Mouse (Mus musculus) frontal cortex, adult (tissue): ENCODE results near the gene Cmtm4.

Source experiments
- ATAC-seq: cut with Nextera tagmentation; 2 replicates; pipeline ENCODE4 v1.9.2; 2017; ENCODE audit warnings: mild to moderate bottlenecking, moderate library complexity, mixed read lengths; ENCODE audit not compliant: low TSS enrichment

Gene Cmtm4

DNA sequence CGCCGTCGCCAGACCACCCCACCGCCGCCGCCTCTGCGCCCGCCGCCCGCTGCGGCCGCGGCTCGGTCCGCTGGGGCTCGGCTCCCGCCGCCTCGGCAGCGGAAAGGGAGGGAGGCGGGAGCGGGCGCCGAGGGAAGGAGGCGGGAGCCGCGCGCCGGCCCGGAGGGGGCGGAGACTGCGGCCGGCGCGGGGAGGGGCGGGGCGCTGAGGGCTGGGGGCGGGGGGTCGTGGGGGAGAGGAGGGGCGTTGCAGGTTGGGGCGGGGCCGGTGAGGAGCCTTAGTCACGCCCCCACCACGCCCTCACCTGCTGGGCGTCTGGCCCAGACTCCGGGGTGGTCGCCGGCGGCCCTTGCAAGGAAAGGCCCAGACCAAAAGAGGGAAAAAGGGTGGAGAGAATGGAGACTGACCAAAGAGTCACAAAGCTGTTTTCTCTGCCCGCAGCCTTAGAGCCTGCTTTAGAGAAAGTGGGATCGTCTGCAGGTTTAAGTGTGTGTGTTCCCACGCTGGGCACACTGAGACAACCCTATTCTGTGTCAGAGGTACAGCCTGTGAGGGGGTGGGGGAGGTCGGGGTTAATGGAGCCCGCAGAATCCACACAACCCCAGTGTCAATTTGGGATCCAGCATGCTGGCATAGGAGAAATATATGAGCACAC is at the start of gene Cmtm4:
Gene Cmtm4, minus strand, starts transcription at position 105 of the 655 bp plus-strand sequence.
- ATAC-seq = peak; percentile 75

DNA sequence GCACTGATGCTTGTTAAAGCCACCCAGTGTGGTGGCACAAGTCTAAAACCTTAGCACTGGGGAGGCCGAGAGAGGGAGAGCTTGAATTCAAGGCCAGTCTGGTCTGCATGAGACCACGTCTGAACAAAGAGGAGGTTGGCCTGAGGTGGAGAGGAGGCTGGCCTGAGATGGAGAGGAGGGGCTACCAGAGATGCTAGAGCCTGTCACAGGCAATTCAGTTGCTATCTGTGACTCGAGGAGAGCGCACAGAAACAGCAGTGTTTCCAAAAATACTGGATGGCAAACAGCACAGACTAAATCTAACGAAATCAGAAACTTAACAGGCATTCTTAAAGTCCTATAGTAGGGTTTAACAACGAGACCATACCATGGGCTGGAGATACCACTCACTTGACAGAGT is 49.6 kb upstream of the Cmtm4 start:
- ATAC-seq = no peak

DNA sequence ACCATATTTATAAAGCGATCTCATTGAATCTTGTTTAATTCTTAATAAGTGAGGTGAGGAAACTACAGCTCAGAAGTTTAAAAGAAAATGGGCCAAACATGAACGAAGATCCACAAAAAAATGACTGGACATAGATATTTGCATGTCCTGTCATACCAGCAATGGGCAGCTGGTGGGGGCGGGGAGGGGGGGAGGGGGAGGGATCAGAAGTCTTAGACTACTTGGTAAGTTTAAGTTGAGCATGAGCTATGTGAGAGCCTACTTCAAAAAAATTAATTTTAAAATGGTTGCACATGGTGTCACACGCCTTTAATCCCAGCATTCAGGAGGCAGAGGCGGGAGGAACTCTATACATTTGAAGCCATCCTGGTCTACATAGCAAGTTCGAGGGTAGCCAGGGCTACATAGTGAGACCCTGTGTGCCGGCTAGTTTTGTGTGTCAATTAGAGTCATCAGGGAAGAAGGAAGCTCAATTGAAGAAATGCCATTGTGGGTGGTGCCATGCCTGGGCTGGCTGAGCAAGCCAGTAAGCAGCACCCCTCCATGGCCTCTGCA is 47.6 kb upstream of the Cmtm4 start:
- no peak for ATAC-seq

DNA sequence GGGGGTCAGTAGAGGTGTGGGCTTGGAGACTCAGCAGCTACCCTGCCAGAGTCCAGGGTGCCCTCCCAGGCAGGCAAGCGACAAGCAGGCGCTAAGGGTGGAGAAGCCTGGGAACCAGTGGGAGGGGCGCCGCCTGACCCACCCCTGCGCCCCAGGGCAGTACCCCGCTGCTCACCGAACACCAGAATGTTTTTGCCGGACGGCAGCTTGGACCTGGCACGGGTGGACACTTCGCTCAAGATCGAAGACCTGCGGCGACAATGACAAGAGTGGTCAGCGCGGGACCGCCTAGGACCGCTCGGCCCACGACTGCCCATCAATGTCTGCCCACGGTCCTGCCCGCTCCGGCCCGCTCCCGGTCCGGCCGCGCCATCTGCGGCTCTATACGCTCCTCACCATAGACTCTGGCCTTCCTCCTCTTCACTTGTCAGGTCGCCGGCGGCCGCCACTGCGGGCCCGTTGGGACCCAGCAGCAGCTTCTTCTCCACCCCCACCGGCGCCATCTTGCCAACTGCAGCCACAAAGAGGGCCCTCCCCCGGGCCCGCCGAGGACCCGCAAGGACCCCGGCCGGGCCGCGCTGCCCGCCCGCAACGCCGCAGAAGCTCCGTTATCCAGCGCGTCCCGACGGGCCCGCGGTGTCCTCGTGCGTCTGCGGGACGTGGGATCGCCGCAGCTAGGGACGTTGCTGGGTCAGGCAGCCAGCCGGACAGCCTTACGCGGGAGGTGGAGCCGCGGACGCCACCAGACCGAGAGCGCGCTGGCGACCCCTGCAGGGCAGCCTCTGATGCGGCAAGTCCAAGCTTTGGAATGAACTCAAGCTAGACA is 46.9 kb upstream of the Cmtm4 start, which contains the start of gene Dync1li2:
Gene Dync1li2, minus strand, starts transcription at position 749 of the 826 bp plus-strand sequence.
- peak; percentile 75 for ATAC-seq

DNA sequence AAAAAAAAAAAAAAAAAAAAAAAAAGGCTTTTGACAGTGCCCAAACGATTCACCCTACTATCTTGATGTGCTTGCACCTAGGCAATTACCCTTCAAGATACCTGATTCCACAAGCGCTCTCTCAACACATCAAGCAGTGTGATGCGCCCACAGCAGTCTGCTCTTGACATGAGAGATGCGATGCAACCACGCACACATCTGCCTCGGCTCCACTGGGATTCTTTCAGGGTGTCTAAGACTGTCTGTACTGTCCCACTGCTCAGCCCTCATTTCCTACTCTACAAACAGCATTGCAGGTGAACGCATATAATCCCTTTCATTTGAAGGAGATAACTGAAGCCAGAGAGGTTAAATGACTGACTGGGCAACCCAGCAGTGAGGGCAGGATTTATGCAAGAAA is 46.0 kb upstream of the Cmtm4 start:
- peak; percentile 22; the same call in 1 of the 2 replicates for ATAC-seq

DNA sequence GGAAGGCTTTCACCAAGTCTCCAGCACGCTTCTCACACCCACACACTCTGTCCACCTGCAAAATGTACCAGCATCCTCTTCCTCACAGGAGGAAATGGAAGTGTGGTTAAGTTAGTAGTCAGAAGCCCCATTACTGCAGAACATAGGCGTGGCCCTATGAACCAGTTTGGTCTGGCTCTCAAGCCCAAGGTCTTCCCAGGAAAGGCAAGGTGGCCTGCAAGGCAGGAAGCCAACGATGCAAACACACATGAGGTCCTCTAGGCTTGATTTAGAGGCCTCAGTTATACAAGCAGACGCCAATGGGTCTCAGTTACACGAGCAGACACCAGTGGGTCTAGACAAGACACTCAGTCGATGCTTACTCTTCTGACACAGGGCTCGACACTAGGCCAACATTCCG is 43.9 kb upstream of the Cmtm4 start:
- no peak for ATAC-seq

DNA sequence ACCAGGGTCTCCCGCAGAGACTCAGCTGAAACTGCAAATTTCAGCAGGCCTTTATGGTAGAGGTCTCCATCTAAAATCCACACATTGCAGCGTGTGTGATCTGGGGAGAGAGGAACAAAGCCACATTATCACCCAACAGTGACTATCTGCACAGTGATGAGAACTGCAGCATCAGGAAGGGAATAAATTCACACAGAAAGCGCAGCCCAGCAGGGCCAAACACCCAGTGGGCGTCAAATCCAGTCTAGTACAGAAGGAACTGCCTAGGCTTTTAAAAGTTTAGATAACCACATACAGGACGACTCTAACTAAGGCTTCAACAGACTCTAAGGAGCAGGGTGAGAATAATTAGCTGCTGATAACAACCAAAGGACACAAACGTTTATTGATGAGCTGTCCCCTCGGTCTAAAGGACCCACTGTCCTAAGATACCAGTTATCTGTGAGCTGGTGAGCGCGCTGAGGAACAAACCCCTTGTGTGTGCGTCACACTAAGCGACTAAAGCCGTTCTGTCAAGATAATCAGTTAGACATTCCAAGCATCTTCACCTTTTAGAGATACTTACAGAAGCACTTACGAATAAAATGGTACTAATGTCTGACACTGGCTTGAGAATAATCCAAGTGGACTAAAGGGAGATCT is 42.0 kb upstream of the Cmtm4 start:
- ATAC-seq = peak; percentile 17; the same call in 1 of the 2 replicates

DNA sequence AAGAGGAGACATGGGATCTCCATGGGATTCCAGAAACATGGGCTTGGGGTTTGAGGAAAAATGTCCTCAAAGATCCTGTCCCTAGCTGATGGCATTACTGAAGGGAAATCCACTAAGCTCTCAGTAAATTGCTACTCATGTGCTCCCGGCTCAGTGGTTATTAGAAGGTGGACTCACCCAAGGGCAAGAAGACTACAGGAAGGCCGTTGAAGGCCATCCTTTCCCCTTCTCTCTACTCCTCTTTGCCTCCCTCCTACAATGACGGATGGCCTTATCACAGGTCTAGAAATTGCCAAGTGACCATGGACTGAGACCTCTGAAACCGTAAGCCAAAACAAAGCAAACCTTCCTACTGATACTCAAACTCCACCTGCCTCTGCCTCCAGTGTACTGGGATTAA is 41.0 kb upstream of the Cmtm4 start:
- ATAC-seq = no peak

DNA sequence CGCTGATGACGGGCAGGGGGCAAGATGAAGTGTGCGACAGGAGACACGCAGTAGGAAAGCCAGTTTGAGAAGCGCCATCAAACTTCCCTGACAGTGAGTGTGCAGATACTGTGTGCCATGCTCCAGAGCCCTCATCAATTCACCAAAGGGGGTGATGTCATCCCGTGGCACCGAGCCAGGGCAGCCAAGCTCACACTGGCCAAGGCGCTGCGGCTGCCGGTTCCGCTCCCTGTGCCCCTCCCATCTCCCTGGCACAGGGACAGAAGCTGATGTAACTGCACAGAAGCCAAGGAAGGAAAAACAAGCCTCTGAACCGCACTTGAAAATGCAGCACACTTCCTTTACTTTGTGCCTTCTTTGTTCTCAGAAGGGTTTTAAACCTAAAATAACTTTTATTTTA is 40.4 kb upstream of the Cmtm4 start:
- ATAC-seq = peak; percentile 62

DNA sequence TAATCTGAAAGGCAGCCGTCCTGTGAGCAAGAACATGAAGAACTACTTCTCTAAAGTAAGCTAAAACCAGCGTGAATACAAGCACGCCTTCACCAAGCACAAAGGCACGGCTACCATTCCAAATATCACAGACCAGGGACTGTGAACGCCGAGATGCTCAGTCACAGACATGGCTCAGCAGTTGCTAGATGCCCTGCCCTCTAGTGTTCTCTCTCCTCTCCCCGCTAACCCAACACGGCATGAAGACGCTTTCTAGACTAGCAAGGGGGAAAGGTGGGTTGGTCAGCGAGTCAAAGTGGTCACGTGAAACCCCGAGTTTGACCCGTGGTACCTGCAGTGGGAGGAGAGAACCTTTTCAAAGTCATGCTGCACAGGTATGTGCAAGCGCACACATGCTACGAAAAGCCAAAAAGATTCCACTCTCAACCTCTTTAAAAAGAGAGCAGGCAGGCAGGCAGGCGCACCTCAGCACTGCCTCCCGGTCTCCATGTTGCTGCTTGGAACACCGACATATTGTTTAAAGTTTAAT is 39.3 kb upstream of the Cmtm4 start:
- ATAC-seq = peak; percentile 55

DNA sequence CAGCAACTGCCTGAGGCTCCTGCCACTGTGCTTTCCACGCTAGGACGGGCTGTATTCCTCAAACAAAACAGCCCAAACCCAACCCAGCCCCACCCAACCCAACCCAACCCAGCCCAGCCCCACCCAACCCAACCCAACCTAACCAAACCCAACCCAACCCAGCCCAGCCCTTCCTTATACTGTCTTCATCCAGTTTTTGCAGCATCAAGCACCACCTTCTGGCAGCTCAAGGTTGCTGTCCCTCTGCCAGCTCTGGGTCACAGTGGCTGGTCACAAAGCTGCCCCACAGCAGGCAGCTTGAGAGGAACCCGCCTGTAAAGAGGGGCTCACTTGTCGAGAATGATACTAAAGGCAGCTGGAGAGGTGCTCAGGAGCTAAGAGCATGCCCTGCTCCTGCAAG is 38.7 kb upstream of the Cmtm4 start:
- no peak for ATAC-seq

DNA sequence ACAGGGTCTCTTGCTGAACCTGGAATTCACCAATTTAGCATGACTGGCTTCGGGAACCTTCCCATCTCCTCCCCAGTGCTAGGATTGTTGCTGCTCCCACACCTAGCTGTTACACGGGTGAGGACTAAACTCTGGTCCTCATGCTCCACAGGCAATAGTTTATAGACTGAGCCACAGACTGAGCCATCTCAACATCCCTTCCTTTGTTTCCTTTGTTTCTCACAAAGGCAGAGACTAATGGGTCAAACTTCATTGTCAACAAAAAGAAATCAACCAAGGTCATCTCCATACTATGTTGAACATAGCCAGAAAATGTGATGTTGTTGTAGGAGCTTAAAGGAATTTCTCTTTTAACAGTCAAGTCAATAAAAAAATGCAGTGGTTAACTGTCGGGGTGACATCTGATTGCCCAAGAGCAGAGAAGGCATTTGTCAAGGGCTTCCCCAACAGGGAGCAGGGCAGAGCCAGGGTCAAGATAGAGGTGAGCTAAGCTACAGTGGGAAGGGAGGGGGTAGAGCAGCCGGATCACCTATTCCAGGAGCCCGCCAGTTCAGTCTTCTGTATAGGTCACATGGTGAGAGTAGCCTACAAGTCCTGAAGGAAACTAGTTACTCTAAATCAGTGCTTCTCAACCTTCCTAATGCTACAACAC is 37.7 kb upstream of the Cmtm4 start:
- no peak for ATAC-seq

DNA sequence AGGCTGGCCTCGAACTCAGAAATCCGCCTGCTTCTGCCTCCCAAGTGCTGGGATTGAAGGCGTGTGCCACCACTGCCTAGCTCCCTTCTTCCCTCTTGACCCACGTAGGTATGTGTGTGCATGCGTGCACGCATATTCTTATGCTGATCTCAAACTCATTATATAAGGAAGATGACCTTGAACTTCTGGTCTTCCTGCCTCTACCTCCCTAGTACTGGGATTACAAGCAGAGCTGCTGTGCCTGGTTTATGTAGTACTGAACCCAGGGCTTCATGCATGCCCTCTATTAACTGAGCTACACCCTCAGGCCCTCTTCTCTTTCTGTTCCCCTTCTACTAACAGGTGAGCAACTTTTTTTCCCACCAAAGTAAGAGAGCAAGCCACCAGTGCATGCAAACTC is 37.0 kb upstream of the Cmtm4 start:
- no peak for ATAC-seq

DNA sequence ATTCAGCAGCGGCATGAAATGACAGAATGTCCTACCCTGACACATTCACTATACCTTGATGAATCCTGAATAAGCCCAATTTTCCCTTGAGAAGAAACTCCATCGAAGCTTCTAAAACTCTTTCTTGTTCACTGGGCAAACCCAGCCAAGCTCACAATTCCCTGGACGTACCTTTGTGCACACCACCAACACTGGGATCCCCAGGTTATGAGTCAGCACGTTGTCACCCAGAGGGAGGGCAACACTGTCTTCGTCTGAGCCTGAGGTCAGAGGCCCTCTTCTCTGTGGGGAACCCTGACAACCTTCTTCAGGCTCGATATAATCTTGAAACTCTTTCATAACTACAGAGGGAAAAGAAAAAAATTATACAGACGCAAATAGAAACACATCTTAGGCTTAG is 34.6 kb upstream of the Cmtm4 start:
- no peak for ATAC-seq

DNA sequence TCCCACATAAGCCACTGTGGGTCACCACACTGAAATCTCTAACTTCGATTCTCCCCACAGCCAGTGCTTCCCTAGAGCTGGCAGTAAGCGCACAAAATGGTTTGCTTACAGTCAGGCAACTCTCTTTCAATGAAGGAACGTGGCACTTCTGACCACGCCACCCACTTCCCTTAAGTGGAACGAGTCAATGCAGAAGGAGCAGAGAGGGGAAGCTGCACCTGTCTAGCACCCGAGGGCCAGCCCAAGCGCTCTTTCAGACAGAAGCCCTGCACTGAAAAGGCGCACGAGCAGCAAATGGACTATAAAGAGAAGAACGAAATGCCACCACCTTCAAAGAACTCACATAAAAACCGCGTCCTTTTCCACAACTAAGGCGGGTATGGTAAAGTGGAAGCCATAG is 32.1 kb upstream of the Cmtm4 start:
- ATAC-seq = peak; percentile 51

DNA sequence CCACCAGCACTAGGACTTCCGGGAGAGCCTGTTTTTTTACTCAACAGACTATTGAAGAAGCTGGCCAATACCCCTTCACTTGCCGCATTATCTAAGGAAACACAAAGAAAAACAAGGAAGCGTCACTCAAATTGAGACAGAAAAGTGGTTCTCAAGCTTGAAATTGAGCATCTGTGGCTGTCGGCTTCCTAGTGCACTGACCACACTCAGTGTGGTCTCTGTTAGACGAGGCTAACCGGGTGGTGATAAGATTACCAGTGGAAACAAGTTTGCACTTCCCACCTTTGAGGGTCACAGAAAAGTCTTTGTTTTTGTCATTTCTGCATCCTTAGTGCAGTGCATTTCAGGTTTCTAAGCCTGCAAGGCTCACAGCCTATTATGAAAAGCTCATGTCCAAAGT is 26.7 kb upstream of the Cmtm4 start:
- no peak for ATAC-seq

DNA sequence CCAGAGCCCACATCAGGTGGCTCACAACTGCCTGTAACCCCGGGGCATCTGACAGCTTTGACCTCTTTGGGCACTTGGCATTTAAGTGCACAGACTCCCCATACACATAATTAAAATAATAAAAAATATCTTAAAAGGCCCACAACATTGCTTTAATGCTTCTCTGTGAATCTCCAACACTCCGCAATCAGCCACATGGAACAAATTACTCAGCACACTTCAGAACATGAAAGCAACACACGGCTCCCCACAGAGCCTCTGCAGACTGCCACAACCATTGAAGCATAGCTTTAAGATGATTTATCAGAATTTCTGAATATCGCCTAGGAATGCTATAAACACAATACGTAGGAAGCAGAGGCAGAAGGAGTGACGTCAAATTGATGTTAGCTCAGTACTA is 20.4 kb upstream of the Cmtm4 start:
- ATAC-seq = no peak

DNA sequence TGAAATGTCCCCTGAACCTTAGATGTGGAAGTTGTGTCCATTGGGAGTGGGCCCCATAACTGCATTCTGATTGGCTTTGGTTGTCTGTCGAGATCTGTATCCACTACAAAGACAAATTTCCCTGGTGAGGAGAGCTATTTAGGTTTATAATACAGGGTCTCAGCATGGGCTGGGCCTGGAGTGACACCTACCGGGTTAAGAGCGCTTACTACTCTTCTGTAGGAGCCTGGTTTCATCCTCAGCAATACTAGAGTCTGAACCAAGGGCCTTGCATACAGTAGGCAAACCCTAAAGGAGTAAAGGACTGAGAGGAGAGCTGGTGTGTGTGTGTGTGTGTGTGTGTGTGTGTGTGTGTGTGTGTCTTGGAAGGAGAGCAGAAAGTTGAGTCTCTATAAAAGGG is 18.6 kb upstream of the Cmtm4 start:
- no peak for ATAC-seq

DNA sequence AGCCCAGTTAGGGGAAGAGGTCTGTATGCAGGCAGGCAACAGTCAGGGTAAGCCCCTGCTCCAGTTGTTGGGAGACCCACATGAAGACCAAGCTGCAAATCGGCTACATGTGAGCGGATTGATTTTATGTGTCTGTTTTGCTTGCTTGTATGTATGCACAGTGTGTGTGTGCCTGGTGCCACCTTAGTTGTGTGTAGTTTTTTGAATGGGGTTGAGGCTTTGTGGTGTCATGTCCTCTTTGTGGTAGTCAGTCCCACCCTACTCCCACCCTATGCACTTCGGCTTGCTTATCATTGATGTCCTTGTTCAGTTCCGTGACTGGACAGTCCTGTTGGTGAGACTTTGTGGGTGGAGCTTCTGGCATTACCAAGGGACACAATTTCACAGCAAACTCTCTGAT is 18.2 kb upstream of the Cmtm4 start:
- no peak for ATAC-seq

DNA sequence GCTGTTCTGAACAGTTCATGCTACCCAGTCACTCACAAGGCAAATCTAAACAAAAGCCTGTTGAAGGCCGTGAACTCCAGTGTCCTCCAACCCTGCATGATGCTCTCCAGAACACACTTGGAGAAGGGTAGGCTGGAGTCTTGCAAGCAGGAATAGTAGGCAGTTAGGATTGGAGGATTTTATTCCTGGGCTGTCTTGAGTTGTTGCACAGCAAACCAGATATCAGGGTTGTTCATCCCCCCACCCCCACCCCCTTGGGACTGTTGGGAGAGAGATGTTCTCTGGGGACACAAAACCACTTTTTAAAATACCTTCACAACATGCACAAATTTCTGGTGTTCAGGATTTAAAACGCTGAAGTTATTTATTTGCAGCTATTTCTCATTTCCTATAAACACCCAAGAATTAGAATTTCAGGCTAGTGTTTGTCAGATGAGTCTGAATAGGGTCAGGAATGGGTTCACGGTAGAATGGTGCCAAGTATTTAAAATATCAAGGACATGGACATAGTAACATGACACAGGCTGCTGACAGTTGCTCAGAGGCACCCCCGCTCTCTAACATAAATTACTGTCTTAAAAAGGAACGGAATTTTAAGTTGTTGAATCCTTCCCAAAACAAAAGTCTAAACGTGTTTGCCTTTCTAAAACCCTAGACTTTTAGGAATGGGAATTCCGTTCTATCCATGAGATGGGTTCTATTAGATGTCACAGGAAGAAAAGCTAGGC is 17.4 kb upstream of the Cmtm4 start:
- peak; percentile 12 for ATAC-seq

DNA sequence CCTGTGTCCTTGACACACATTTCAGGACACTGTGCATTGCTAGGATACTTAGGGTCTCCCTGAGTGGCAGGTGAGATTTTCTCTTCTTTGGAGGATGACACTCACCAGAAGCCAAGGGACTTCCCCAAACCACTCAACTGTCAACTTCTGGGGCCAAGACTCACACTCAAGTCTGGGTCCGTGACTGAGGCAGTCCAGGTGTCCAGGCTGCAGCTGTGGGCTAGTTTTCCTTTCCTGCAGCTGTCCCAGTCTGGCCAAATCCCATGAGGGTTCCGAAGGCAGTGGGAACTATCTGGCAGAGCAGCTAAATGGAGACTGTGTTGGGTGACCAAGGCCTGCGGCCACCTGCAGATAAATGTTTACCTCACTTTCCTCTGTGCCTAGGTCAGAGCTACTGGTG is 16.4 kb upstream of the Cmtm4 start:
- ATAC-seq = no peak
